Mouse (Mus musculus) spleen, postnatal 14 days (tissue): ENCODE data around the gene Cfap61.

Experiments
- DNase-seq, 2 experiments: peaks; one replicate each; pipeline ENCODE4 v3.0.0; 2021 to 2022; ENCODE audit warnings: low spot score in 2 of 2

The Cfap61 gene

GRCm38 (mm10) chr2:146083326-146083871, 148.8 kb downstream of the Cfap61 start:
- no peak for DNase-seq

- no peak for DNase-seq
These were observed 152.8 kb downstream of the Cfap61 start for GRCm38 (mm10) chr2:146087411-146087810.

GRCm38 (mm10) chr2:146089157-146089692, 154.6 kb downstream of the Cfap61 start:
- DNase-seq, result no peak

GRCm38 (mm10) chr2:146097532-146097931, 162.9 kb downstream of the Cfap61 start:
- no peak for DNase-seq

- no peak for DNase-seq
These were observed 164.5 kb downstream of the Cfap61 start for GRCm38 (mm10) chr2:146098853-146099717.

GRCm38 (mm10) chr2:146099838-146100237, 165.3 kb downstream of the Cfap61 start:
- no peak for DNase-seq

- DNase-seq, result no peak
These were observed 166.0 kb downstream of the Cfap61 start for GRCm38 (mm10) chr2:146100489-146101060.

GRCm38 (mm10) chr2:146102600-146102999, 168.0 kb downstream of the Cfap61 start:
- no peak for DNase-seq

GRCm38 (mm10) chr2:146105341-146105740, 170.8 kb downstream of the Cfap61 start:
- no peak for DNase-seq

GRCm38 (mm10) chr2:146107980-146108379, 173.4 kb downstream of the Cfap61 start:
- DNase-seq, result no peak

GRCm38 (mm10) chr2:146109921-146110320, 175.3 kb downstream of the Cfap61 start:
- DNase-seq, result no peak

- no peak for DNase-seq
These were observed 181.7 kb downstream of the Cfap61 start for GRCm38 (mm10) chr2:146116282-146116681.

GRCm38 (mm10) chr2:146116726-146117125, 182.1 kb downstream of the Cfap61 start:
- no peak for DNase-seq

- DNase-seq, result no peak
These were observed 182.8 kb downstream of the Cfap61 start for GRCm38 (mm10) chr2:146117191-146117914.

GRCm38 (mm10) chr2:146117915-146118403, 183.4 kb downstream of the Cfap61 start:
- no peak for DNase-seq

GRCm38 (mm10) chr2:146121551-146121950, 187.0 kb downstream of the Cfap61 start:
- no peak for DNase-seq

GRCm38 (mm10) chr2:146125129-146125528, 190.5 kb downstream of the Cfap61 start:
- DNase-seq, result no peak

- DNase-seq, result no peak
These were observed 194.0 kb downstream of the Cfap61 start for GRCm38 (mm10) chr2:146128622-146129021.

GRCm38 (mm10) chr2:146130514-146130913, 195.9 kb downstream of the Cfap61 start:
- no peak for DNase-seq

- no peak for DNase-seq
These were observed 199.7 kb downstream of the Cfap61 start for GRCm38 (mm10) chr2:146134275-146134674.

- DNase-seq, result no peak
These were observed 206.1 kb downstream of the Cfap61 start for GRCm38 (mm10) chr2:146140711-146141110.

GRCm38 (mm10) chr2:146147306-146147705, 212.7 kb downstream of the Cfap61 start:
- DNase-seq, result no peak
